Mouse (Mus musculus) heart, postnatal 0 days (tissue): Measurements from ENCODE around the gene Kcnk5. TPM values are rescaled to one million over a fixed set of nuclear protein-coding genes. Genes with fewer than 3 reads are reported as not detected.

Experiments
- ATAC-seq: fragments of 200-750 bp; cut with Nextera tagmentation; 2 replicates; pipeline ENCODE4 v1.8.0; 2017; ENCODE audit warnings: low read depth, moderate number of reproducible peaks, moderate library complexity; ENCODE audit not compliant: insufficient read depth
- DNase-seq: peaks from one replicate; pipeline ENCODE4 v3.0.0-alpha.2; 2016; ENCODE audit warnings: low spot score
- H3K27ac ChIP-seq: fragments of 300-500 bp; sonication (generic); 2 replicates; pipeline ENCODE4 v1.5.1; 2014; ENCODE audit warnings: low read depth, mild to moderate bottlenecking
- H3K27me3 ChIP-seq: fragments of 300-500 bp; sonication (generic); 2 replicates; pipeline ENCODE4 v1.6.1; 2014; ENCODE audit warnings: low read length, mixed read lengths; ENCODE audit not compliant: control insufficient read depth, insufficient read depth
- H3K36me3 ChIP-seq: fragments of 300-500 bp; sonication (generic); replicated peaks from 2 replicates; pipeline ENCODE4 v1.6.1; 2014; ENCODE audit warnings: low read length, mixed read lengths; ENCODE audit not compliant: control insufficient read depth, insufficient read depth
- H3K4me1 ChIP-seq: fragments of 300-500 bp; sonication (generic); 2 replicates; pipeline ENCODE4 v1.6.1; 2014; ENCODE audit warnings: antibody characterized with exemption; ENCODE audit not compliant: control insufficient read depth, insufficient read depth
- H3K4me2 ChIP-seq: fragments of 300-500 bp; sonication (generic); 2 replicates; pipeline ENCODE4 v1.6.1; 2014; ENCODE audit warnings: low read depth, mild to moderate bottlenecking, low read length, moderate library complexity
- H3K4me3 ChIP-seq: fragments of 300-500 bp; sonication (generic); 2 replicates; pipeline ENCODE4 v1.5.1; 2014; ENCODE audit warnings: low read depth, low read length
- H3K9ac ChIP-seq: fragments of 300-500 bp; sonication (generic); replicated peaks from 2 replicates; pipeline ENCODE4 v1.6.1; 2014; ENCODE audit warnings: low read depth, low read length, mixed read lengths
- H3K9me3 ChIP-seq: fragments of 300-500 bp; sonication (generic); replicated peaks from 2 replicates; pipeline ENCODE4 v1.6.1; 2016; ENCODE audit warnings: low read length; ENCODE audit not compliant: control insufficient read depth
- CTCF ChIP-seq: IDR thresholded peaks from 2 replicates; pipeline ENCODE4 v1.5.1; 2016; ENCODE audit warnings: antibody characterized with exemption, control low read depth, low read depth
- EP300 ChIP-seq: IDR thresholded peaks from 2 replicates; pipeline ENCODE4 v1.6.1; 2016; ENCODE audit warnings: antibody characterized with exemption, low read depth
- WGBS: fragments of 180-500 bp; shearing (Covaris S2); extraction: QIAGEN DNeasy Blood & Tissue Kit; methylation state at CpG from one replicate; pipeline ENCODE4 v1.1.7; 2014; 5-methylcytosine and 5-hydroxymethylcytosine counted together
- polyA plus RNA-seq: library from polyadenylated mRNA; unstranded; fragments of >200 nt; fragmentation: Nextera tagmentation; extraction: Ambion mirVana; gene quantifications from 2 replicates; pipeline ENCODE4 v1.2.1, GENCODE M21; 2015
- total RNA-seq: library from RNA; depleted of rRNA; stranded (reverse); fragments of >200 nt; gene quantifications from 2 replicates; pipeline ENCODE4 v1.2.3, GENCODE M21; 2014; ENCODE audit warnings: low replicate concordance

The Kcnk5 gene
- total and polyA plus RNA-seq, 2 experiments from 2014 or later, result 0.86 to 1.8 TPM

DNA sequence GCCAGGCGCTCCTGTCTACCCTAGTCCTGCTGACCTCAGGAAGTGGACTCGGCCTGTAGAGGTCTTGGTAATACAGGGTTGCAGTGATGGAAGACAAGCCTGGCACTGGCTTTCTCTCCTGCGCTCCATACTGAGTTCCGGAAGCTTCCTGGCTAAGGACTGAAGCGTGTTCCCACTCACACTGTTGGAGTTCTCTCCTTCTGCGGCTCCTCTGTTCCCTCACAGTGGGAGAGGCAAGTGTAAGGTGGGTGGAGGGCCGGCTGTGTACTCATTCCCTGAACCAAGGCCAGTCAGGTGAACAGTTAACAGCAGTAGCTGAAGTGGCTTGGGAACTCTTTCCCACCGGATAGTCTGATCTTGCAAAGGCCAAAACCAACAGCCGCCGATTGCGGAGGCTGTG is 61.6 kb downstream of the Kcnk5 start:
- DNase-seq, result no peak
- Histone ChIP-seq H3K4me3 (no peak overlapping the region), H3K36me3 (no peaks in the 10 kb centered on the region), H3K9ac (no peak overlapping the region), H3K27me3 (no peaks in the 10 kb centered on the region), H3K9me3 (no peaks in the 10 kb centered on the region), H3K27ac (no peak overlapping the region), H3K4me1 (no peaks in the 10 kb centered on the region), H3K4me2 (no peak overlapping the region)
- ATAC-seq, result no peak
- TF ChIP-seq CTCF (no peak), EP300 (no peak)
- WGBS, result 84% methylated on average over 11 of the region's 11 CpGs

DNA sequence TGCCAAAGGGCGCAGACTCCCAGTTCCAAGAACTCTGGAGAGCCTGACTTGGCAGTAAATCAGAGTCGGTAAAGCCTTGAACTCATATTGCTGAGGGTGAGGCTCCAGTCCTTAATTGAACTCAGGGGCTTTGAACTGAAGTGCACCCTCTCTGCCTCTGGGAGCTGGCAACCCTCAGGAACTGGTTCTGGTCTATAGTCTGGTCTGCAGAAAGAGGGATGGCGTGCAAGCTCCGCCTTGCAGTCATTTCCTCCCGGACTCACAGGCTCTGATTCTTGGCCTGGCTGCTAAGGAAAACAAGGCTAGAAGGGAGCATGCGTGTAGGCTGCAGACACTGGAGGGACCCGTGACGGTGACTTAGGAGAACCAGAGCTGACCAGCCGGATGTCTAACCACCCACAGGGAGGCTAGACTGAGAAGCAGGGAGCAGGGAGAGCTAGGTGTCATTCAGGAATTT is 65.4 kb downstream of the Kcnk5 start:
- Histone ChIP-seq H3K4me3 (no peak overlapping the region), H3K36me3 (no peaks in the 10 kb centered on the region), H3K4me2 (no peak overlapping the region), H3K9me3 (0 out of 2 replicates have a peak, but pooled peaks cover 4% of the 10 kb centered on the region), H3K9ac (no peak overlapping the region), H3K4me1 (no peaks in the 10 kb centered on the region), H3K27me3 (no peaks in the 10 kb centered on the region), H3K27ac (no peak overlapping the region)
- WGBS, result 41% methylated on average over 9 of the region's 9 CpGs
- ATAC-seq, result peak; percentile 61
- DNase-seq, result peak; percentile 45
- TF ChIP-seq EP300 (no peak), CTCF (no peak)

DNA sequence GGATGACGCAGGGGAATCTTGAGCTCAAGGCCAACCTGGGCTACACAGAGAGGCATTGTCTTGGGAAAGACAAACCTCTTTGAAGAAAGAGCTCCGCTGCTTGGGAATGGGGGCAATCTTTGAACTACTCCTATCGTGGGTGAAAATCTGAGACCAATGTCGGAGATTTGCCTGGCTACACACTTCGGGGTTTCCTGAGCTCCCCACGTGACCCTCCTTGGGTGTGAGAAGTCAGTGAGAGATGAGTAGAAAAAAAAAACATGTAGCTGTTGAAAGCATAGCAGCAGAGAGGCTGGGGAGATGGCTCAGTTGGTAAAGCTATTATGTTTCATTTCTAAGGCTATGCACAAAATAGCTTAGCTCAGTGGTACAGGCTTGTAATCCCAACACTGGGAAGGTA is 66.7 kb downstream of the Kcnk5 start:
- Histone ChIP-seq H3K9me3 (0 out of 2 replicates have a peak, but pooled peaks cover 4% of the 10 kb centered on the region), H3K4me2 (no peak overlapping the region), H3K36me3 (no peaks in the 10 kb centered on the region), H3K27ac (no peak overlapping the region), H3K27me3 (no peaks in the 10 kb centered on the region), H3K4me1 (no peaks in the 10 kb centered on the region), H3K4me3 (no peak overlapping the region), H3K9ac (no peak overlapping the region)
- TF ChIP-seq CTCF (no peak), EP300 (no peak)
- ATAC-seq (no peak), DNase-seq (no peak)
- WGBS, result 80% methylated on average over 6 of the region's 6 CpGs

DNA sequence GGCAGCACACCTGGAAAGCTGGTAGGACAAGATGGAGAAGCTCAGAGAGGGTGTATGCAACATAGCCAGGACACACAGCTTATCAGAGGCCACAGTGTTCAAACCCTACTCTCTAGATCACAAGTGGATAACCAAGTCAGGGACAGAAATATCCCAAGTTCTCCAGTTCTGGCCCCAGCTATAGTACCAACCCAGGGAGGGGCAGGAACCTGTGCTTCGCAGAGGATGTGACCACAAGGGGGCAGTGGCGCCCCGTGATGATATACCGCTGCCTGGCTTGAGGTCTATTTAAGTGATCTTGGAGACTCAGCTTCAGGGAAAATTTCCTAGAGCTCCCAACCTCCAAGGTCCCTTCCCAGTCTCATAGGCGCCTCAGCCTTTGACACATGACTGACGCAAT is 67.6 kb downstream of the Kcnk5 start:
- WGBS, result 5% methylated on average over 6 of the region's 6 CpGs
- no peaks in the 10 kb centered on the region for H3K4me1 ChIP-seq
- H3K4me3 ChIP-seq, result no peak overlapping the region
- peak; percentile 59; the same call in 1 of the 2 replicates for ATAC-seq
- 0 out of 2 replicates have a peak, but pooled peaks cover 4% of the 10 kb centered on the region for H3K9me3 ChIP-seq
- H3K9ac ChIP-seq, result no peak overlapping the region
- no peaks in the 10 kb centered on the region for H3K27me3 ChIP-seq
- TF ChIP-seq CTCF, result peak; percentile 91
- TF ChIP-seq EP300, result no peak
- H3K36me3 ChIP-seq, result no peaks in the 10 kb centered on the region
- H3K27ac ChIP-seq, result no peak overlapping the region
- H3K4me2 ChIP-seq, result no peak overlapping the region
- DNase-seq, result peak; percentile 72

DNA sequence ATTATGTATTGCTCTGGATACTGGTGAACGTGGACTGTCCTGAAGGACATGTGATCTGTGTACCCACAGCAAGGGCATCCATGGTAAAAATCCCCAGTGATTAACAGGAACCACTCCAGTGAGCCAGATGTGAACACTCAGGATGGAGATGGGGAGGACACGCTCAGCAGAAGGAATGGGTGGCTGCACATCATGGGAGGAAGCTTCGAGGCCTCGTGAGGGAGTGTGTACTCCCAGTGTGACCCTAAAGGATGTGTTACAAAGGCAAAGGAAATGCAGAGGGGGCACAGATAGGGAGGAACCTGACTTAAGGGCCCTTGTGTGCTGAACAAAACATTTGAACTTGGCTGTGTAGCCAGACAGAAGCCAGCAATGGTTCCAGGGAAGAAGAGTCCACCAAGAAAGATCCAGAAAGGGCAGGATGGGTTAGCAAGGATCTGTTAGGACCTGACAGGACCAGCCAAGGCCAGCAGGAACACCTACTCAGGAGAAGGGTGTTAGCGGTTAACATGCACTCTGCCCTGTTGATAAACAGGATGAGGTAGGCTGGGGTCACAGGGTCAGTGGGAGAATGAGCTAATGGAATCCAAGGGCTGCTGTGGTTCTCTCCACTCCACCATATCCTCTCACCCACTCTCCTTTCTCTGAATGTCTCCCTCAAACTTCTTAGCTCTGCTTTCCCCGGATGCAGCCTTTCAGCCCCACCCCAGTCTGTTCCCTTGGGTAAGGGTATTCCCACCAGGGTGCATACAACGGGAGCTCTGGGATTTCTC is 68.2 kb downstream of the Kcnk5 start:
- H3K27me3 ChIP-seq, result no peaks in the 10 kb centered on the region
- 34% methylated on average over 7 of the region's 7 CpGs for WGBS
- ATAC-seq (no peak), DNase-seq (no peak)
- no peaks in the 10 kb centered on the region for H3K36me3 ChIP-seq
- no peak overlapping the region for H3K27ac ChIP-seq
- 0 out of 2 replicates have a peak, but pooled peaks cover 4% of the 10 kb centered on the region for H3K9me3 ChIP-seq
- H3K9ac ChIP-seq, result no peak overlapping the region
- no peak for TF ChIP-seq CTCF
- TF ChIP-seq EP300, result no peak
- H3K4me3 ChIP-seq, result no peak overlapping the region
- no peak overlapping the region for H3K4me2 ChIP-seq
- H3K4me1 ChIP-seq, result no peaks in the 10 kb centered on the region
